Mouse (Mus musculus) lung, postnatal 4 days (tissue): ENCODE measurements around the gene Timm50.

Experiments
- DNase-seq, 2 experiments: peaks; one replicate each; pipeline ENCODE4 v3.0.0; 2021

Gene Timm50

GRCm38 (mm10) chr7:28267129-28268041, 44.5 kb downstream of the Timm50 start, which contains the start of gene Eid2:
Gene Eid2, plus strand, starts transcription at chr7:28267881.
- DNase-seq, result peak; percentile 84 to 89

DNA sequence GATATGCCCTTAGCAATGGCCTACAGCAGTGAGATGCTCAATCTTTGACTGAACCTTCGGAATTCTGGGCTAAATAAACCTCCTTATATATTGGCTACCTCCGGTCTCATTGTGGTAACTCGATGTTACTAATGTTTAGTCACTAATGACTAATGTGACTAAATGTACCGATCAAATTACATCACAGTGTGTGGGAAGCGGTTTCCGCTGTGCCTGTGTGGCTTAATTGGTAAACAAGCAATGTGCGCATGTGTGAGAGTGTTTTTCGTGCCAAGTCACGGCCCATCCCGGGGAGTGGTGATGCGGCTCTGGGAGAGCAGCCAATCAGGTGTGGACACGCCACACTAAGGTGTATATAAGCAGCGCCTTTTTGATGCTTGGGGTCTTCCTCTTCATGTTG, 46.5 kb downstream of the Timm50 start:
- no peak for DNase-seq

- DNase-seq, result peak; percentile 68 to 80
Measured at GRCm38 (mm10) chr7:28263786-28264185, 48.1 kb downstream of the Timm50 start.

DNA sequence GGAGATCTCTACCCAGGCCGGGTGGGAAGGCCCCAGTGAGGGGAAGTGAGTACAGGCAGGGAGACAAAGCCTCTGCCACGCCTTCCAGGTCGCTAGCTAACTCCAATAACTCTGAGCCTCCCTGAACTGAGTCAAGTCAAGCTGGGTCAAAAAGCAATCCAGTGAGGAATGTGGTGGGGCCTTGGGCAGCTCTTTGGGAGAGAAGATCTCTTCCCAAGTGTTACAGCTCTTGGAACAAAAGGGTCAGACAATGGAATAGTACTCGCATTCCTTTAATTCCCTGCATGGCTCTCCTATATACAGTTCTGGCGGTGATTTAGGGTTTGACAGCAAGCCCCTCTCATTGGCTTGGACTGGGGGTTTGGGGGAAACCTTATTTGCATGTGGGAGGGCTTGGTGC, 49.0 kb downstream of the Timm50 start:
- DNase-seq, result no peak
